Mouse (Mus musculus) MEL (cell line): ENCODE measurements around the gene Zfp146. TPM values are rescaled to one million over a fixed set of nuclear protein-coding genes. Genes with fewer than 3 reads are reported as not detected.
A peak's percentile ranks its signal among the peaks of the same experiment; 100 is the strongest.

Experiments used
- DNase-seq: peaks from one replicate; pipeline ENCODE4 v3.0.0; 2011; ENCODE audit warnings: low read depth, low spot score
- H3K27ac ChIP-seq: 2 replicates; pipeline ENCODE4 v1.5.1; 2012; ENCODE audit warnings: low read depth, mild to moderate bottlenecking, control low read depth, low read length, moderate library complexity; ENCODE audit not compliant: control insufficient read depth
- H3K27me3 ChIP-seq, 2 experiments: fragments of 150-350 bp in 1 of 2; sonication (generic) in 1 of 2; 2 replicates each; pipeline ENCODE4 v1.6.1; 2012; ENCODE audit warnings: low read length in 2 of 2, mild to moderate bottlenecking in 2 of 2, improper control_type of control experiment in 1 of 2, moderate library complexity in 1 of 2; ENCODE audit not compliant: insufficient read depth in 2 of 2, control insufficient read depth in 1 of 2
- H3K36me3 ChIP-seq, 2 experiments: 2 replicates each; pipeline ENCODE4 v1.6.1; 2012 to 2014; ENCODE audit warnings: low read length in 2 of 2, improper control_type of control experiment in 1 of 2, inconsistent platforms in 1 of 2, mild to moderate bottlenecking in 1 of 2; ENCODE audit not compliant: insufficient read depth in 2 of 2, control insufficient read depth in 1 of 2
- H3K4me1 ChIP-seq, 2 experiments: fragments of 150-350 bp in 1 of 2; sonication (generic) in 1 of 2; 2 replicates each; pipeline ENCODE4 v1.6.1; 2012; ENCODE audit warnings: low read length in 2 of 2, improper control_type of control experiment in 1 of 2, mild to moderate bottlenecking in 1 of 2; ENCODE audit not compliant: insufficient read depth in 2 of 2, control insufficient read depth in 1 of 2
- H3K4me3 ChIP-seq, 2 experiments: fragments of 150-350 bp in 1 of 2; sonication (generic) in 1 of 2; 2 replicates each; pipeline ENCODE4 v1.5.1; 2012; ENCODE audit warnings: low read depth in 2 of 2, low read length in 2 of 2, mild to moderate bottlenecking in 2 of 2, moderate library complexity in 2 of 2, control low read depth in 1 of 2, improper control_type of control experiment in 1 of 2; ENCODE audit not compliant: control insufficient read depth in 1 of 2, insufficient read depth in 1 of 2
- H3K79me2 ChIP-seq: 2 replicates; pipeline ENCODE4 v1.6.1; 2012; ENCODE audit warnings: mild to moderate bottlenecking, low read length, moderate library complexity; ENCODE audit not compliant: control insufficient read depth, poor library complexity, insufficient read depth
- H3K9ac ChIP-seq: 2 replicates; pipeline ENCODE4 v1.6.1; 2012; ENCODE audit warnings: low read depth, mild to moderate bottlenecking, control low read depth, low read length, moderate library complexity; ENCODE audit not compliant: control insufficient read depth, poor library complexity, severe bottlenecking
- H3K9me3 ChIP-seq: fragments of 150-350 bp; sonication (generic); replicated peaks from 2 replicates; pipeline ENCODE4 v1.6.1; 2012; ENCODE audit warnings: mild to moderate bottlenecking, low read length, improper control_type of control experiment, moderate library complexity; ENCODE audit not compliant: insufficient read depth
- CHD1 ChIP-seq: IDR thresholded peaks from 2 replicates; pipeline ENCODE4 v1.6.1; 2012; ENCODE audit warnings: low read depth, mild to moderate bottlenecking, inconsistent platforms, low read length, improper control_type of control experiment
- CHD2 ChIP-seq: IDR thresholded peaks from 2 replicates; pipeline ENCODE4 v1.6.1; 2011; ENCODE audit warnings: low read length, improper control_type of control experiment
- CTCF ChIP-seq, 3 experiments: IDR thresholded peaks in 2 of 3; conservative IDR thresholded peaks in 1 of 3; 2 replicates each; pipeline ENCODE4 v1.5.1; 2011 to 2012; ENCODE audit warnings: low read length in 3 of 3, low read depth in 2 of 3, mild to moderate bottlenecking in 2 of 3, improper control_type of control experiment in 1 of 3, inconsistent platforms in 1 of 3, mixed read lengths in 1 of 3, moderate library complexity in 1 of 3; ENCODE audit not compliant: control insufficient read depth in 1 of 3, insufficient read depth in 1 of 3, poor library complexity in 1 of 3, severe bottlenecking in 1 of 3
- E2F4 ChIP-seq: IDR thresholded peaks from 2 replicates; pipeline ENCODE4 v1.6.1; 2011; ENCODE audit warnings: low read depth, low read length, improper control_type of control experiment, borderline replicate concordance
- ELF1 ChIP-seq: IDR thresholded peaks from 2 replicates; pipeline ENCODE4 v1.6.1; 2014; ENCODE audit warnings: low read depth, mild to moderate bottlenecking, inconsistent platforms, low read length, improper control_type of control experiment, moderate library complexity
- EP300 ChIP-seq, 2 experiments: IDR thresholded peaks; 2 replicates each; pipeline ENCODE4 v1.6.1; 2011; ENCODE audit warnings: improper control_type of control experiment in 2 of 2, low read length in 2 of 2, low read depth in 1 of 2, mild to moderate bottlenecking in 1 of 2
- ETS1 ChIP-seq: IDR thresholded peaks from 2 replicates; pipeline ENCODE4 v1.6.1; 2012; ENCODE audit warnings: low read depth, mild to moderate bottlenecking, inconsistent platforms, low read length, improper control_type of control experiment, moderate library complexity
- GABPA ChIP-seq: IDR thresholded peaks from 2 replicates; pipeline ENCODE4 v1.6.1; 2012; ENCODE audit warnings: low read depth, mild to moderate bottlenecking, inconsistent platforms, low read length, improper control_type of control experiment, moderate library complexity
- GATA1 ChIP-seq: IDR thresholded peaks from 2 replicates; pipeline ENCODE4 v1.6.1; 2011; ENCODE audit warnings: low read depth, low read length, improper control_type of control experiment
- HCFC1 ChIP-seq: IDR thresholded peaks from 2 replicates; pipeline ENCODE4 v1.6.1; 2012; ENCODE audit warnings: low read depth, mild to moderate bottlenecking, inconsistent platforms, low read length, improper control_type of control experiment, moderate library complexity
- JUND ChIP-seq: IDR thresholded peaks from 2 replicates; pipeline ENCODE4 v1.6.1; 2011; ENCODE audit warnings: low read depth, mild to moderate bottlenecking, improper control_type of control experiment, low read length
- MAX ChIP-seq: IDR thresholded peaks from 2 replicates; pipeline ENCODE4 v1.6.1; 2011; ENCODE audit warnings: low read length, improper control_type of control experiment
- MAZ ChIP-seq: IDR thresholded peaks from 2 replicates; pipeline ENCODE4 v1.6.1; 2012; ENCODE audit warnings: low read depth, mild to moderate bottlenecking, inconsistent platforms, low read length, improper control_type of control experiment
- MEF2A ChIP-seq: IDR thresholded peaks from 2 replicates; pipeline ENCODE4 v1.6.1; 2014; ENCODE audit warnings: low read depth, mild to moderate bottlenecking, inconsistent platforms, low read length, improper control_type of control experiment; ENCODE audit not compliant: poor library complexity, insufficient replicate concordance, severe bottlenecking; ENCODE audit errors: extremely low read depth
- MXI1 ChIP-seq: IDR thresholded peaks from 2 replicates; pipeline ENCODE4 v1.6.1; 2011; ENCODE audit warnings: mild to moderate bottlenecking, low read depth, low read length, improper control_type of control experiment
- MYB ChIP-seq: IDR thresholded peaks from 2 replicates; pipeline ENCODE4 v1.6.1; 2011; ENCODE audit warnings: mild to moderate bottlenecking, low read depth, low read length, improper control_type of control experiment
- MYC ChIP-seq: IDR thresholded peaks from 2 replicates; pipeline ENCODE4 v1.6.1; 2011; ENCODE audit warnings: low read depth, mild to moderate bottlenecking, low read length, improper control_type of control experiment, moderate library complexity
- POLR2A ChIP-seq, 2 experiments: IDR thresholded peaks; 2 replicates each; pipeline ENCODE4 v1.6.1; 2011 to 2012; ENCODE audit warnings: low read length in 2 of 2, mild to moderate bottlenecking in 2 of 2, control low read depth in 1 of 2, improper control_type of control experiment in 1 of 2, low read depth in 1 of 2, moderate library complexity in 1 of 2; ENCODE audit not compliant: control insufficient read depth in 1 of 2, insufficient read depth in 1 of 2, poor library complexity in 1 of 2
- POLR2AphosphoS2 ChIP-seq: IDR thresholded peaks from 2 replicates; pipeline ENCODE4 v1.6.1; 2011; ENCODE audit warnings: low read length, improper control_type of control experiment
- POLR2AphosphoS5 ChIP-seq: IDR thresholded peaks from 2 replicates; pipeline ENCODE4 v1.6.1; 2012; ENCODE audit warnings: low read depth, borderline replicate concordance, mild to moderate bottlenecking, inconsistent platforms, low read length, moderate library complexity, mixed read lengths
- SIN3A ChIP-seq: IDR thresholded peaks from 2 replicates; pipeline ENCODE4 v1.6.1; 2012; ENCODE audit warnings: low read length, improper control_type of control experiment, inconsistent platforms
- SMC3 ChIP-seq: IDR thresholded peaks from 2 replicates; pipeline ENCODE4 v1.6.1; 2011; ENCODE audit warnings: low read depth, low read length, improper control_type of control experiment
- TAL1 ChIP-seq: IDR thresholded peaks from 2 replicates; pipeline ENCODE4 v1.6.1; 2012; ENCODE audit warnings: mild to moderate bottlenecking, inconsistent platforms, low read length, moderate library complexity, mixed read lengths
- TBP ChIP-seq: IDR thresholded peaks from 2 replicates; pipeline ENCODE4 v1.8.0; 2011; ENCODE audit warnings: low read depth, low read length, improper control_type of control experiment
- TCF12 ChIP-seq: IDR thresholded peaks from 2 replicates; pipeline ENCODE4 v1.6.1; 2014; ENCODE audit warnings: low read depth, mild to moderate bottlenecking, inconsistent platforms, low read length, improper control_type of control experiment, moderate library complexity
- UBTF ChIP-seq: IDR thresholded peaks from 2 replicates; pipeline ENCODE4 v1.6.1; 2012; ENCODE audit warnings: low read depth, mild to moderate bottlenecking, inconsistent platforms, low read length, improper control_type of control experiment, moderate library complexity, borderline replicate concordance; ENCODE audit not compliant: insufficient read depth
- USF2 ChIP-seq, 2 experiments: IDR thresholded peaks; 2 replicates each; pipeline ENCODE4 v1.6.1; 2011 to 2012; ENCODE audit warnings: improper control_type of control experiment in 2 of 2, low read length in 2 of 2, borderline replicate concordance in 1 of 2, inconsistent platforms in 1 of 2, low read depth in 1 of 2, mild to moderate bottlenecking in 1 of 2; ENCODE audit not compliant: insufficient read depth in 1 of 2
- ZC3H11A ChIP-seq: IDR thresholded peaks from 2 replicates; pipeline ENCODE4 v1.6.1; 2012; ENCODE audit warnings: low read depth, mild to moderate bottlenecking, inconsistent platforms, low read length, improper control_type of control experiment
- ZMIZ1 ChIP-seq: IDR thresholded peaks from 2 replicates; pipeline ENCODE4 v1.6.1; 2012; ENCODE audit warnings: low read depth, mild to moderate bottlenecking, inconsistent platforms, low read length, improper control_type of control experiment, moderate library complexity
- ZNF384 ChIP-seq: IDR thresholded peaks from 2 replicates; pipeline ENCODE4 v1.6.1; 2012; ENCODE audit warnings: low read depth, mild to moderate bottlenecking, inconsistent platforms, low read length, improper control_type of control experiment
- polyA plus RNA-seq, 2 experiments: library from polyadenylated mRNA; stranded (reverse) in 1 of 2; unstranded in 1 of 2; fragments of >175 nt in 1 of 2; fragments of >200 nt in 1 of 2; gene quantifications; 2 replicates each; pipeline versions ENCODE4 v1.2.1 to v1.2.4; 2012; ENCODE audit warnings: low replicate concordance in 2 of 2, low read depth in 1 of 2; ENCODE audit not compliant: insufficient read length in 2 of 2, insufficient read depth in 1 of 2, missing spikeins in 1 of 2
- total RNA-seq: library from RNA; depleted of rRNA; stranded (reverse); fragments of 300-350 nt; gene quantifications from 2 replicates; pipeline ENCODE4 v1.2.3, GENCODE M21; 2012

Gene Zfp146
- total and polyA plus RNA-seq, 3 experiments: 35.5 to 38.9 TPM; not detected in 1

DNA sequence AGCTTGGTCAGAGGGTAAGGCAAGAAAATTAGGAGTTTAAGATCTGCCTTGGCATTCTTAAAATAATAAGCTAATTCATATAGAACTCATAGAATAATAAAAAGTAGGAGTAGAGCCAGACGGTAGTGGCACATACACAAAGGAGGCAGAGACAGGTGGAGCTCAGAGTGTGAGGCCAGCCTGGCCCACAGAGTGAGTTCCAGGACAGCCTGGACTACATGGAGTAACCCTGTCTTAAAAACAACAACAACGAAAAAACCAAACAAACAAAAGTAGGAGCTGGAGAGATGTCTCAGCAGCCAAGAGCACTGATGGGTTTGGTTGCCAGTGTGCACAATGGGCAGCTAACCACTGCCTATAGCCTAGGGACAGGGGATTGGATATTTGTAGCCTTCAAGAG, 47.7 kb upstream of the Zfp146 start:
- DNase-seq: no peak
- Histone ChIP-seq H3K36me3 (peaks cover 0 to 1% of the 10 kb centered on the region in 2 experiments; a peak in 1 of 4 replicates), H3K79me2 (no peaks in the 10 kb centered on the region), H3K4me1 (no peaks in the 10 kb centered on the region; a peak in 1 of 4 replicates), H3K9ac (no peak overlapping the region), H3K27ac (no peak overlapping the region), H3K4me3 (no peak overlapping the region), H3K27me3 (no peaks in the 10 kb centered on the region), H3K9me3 (no peaks in the 10 kb centered on the region)
- TF ChIP-seq ELF1 (no peak), USF2 (IDR thresholded peaks at IDR 0.05; ENCODE audit: borderline replicate concordance in 1 of 2, insufficient read depth in 1 of 2, low read depth in 1 of 2, low read length in 2 of 2) (no peak), SMC3 (no peak), POLR2AphosphoS2 (no peak), ZC3H11A (no peak), POLR2AphosphoS5 (no peak), JUND (no peak), EP300 (IDR thresholded peaks at IDR 0.05; ENCODE audit: low read depth in 1 of 2, low read length in 2 of 2) (no peak), GABPA (no peak), TCF12 (no peak), MYB (no peak), ZMIZ1 (no peak), SIN3A (no peak), TAL1 (no peak), CTCF (IDR thresholded peaks at IDR 0.05 in 2 of 3, conservative IDR thresholded peaks at IDR 0.05 in 1 of 3; ENCODE audit: control insufficient read depth in 1 of 3, insufficient read depth in 1 of 3, low read depth in 2 of 3, low read length in 3 of 3, poor library complexity in 1 of 3, severe bottlenecking in 1 of 3) (no peak), E2F4 (no peak)

DNA sequence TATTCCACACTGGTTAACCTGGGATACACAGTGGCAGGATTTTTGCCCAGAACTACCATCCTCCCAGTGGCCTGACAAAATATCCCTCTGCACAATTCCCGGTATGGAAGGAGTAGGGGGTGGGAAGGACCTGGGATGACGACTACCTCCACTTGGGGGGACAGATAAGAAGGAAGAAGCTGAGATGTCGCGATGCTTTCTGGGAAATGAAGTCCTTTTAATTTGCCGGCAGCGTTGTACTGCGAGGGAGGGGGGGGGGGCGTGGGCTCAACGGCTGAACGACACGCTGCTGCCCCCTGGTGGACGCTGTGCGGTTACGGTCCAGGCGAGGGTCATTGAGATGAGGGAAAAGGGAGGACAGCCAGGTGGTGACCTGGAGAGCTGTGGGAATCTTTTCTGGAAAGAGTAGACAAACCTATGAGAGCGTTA, 47.2 kb upstream of the Zfp146 start:
- H3K9ac ChIP-seq: peak overlapping the region; percentile 59
- H3K4me1 ChIP-seq: no peaks in the 10 kb centered on the region; a peak in 1 of 4 replicates
- peak overlapping the region in 1 of 2 experiments; percentile 54; a peak in 2 of 4 replicates for H3K4me3 ChIP-seq
- H3K79me2 ChIP-seq: no peaks in the 10 kb centered on the region
- H3K36me3 ChIP-seq: no peaks in the 10 kb centered on the region
- no peak overlapping the region for H3K27ac ChIP-seq
- no peaks in the 10 kb centered on the region for H3K9me3 ChIP-seq
- H3K27me3 ChIP-seq: no peaks in the 10 kb centered on the region
- peak; percentile 82 for DNase-seq
- TF ChIP-seq POLR2A (IDR thresholded peaks at IDR 0.05; ENCODE audit: control insufficient read depth in 1 of 2, insufficient read depth in 1 of 2, low read depth in 1 of 2, low read length in 2 of 2, poor library complexity in 1 of 2): no peak
- TF ChIP-seq POLR2AphosphoS5: no peak
- TF ChIP-seq ZC3H11A: 0 out of 2 replicates have a peak, but pooled peaks have one; percentile 8
- TF ChIP-seq TBP: no peak
- 0 out of 2 replicates have a peak, but pooled peaks have one; percentile 26 for TF ChIP-seq GATA1
- no peak for TF ChIP-seq JUND
- peak; percentile 57 for TF ChIP-seq SMC3
- no peak for TF ChIP-seq TAL1
- 0 out of 2 replicates have a peak, but pooled peaks have one; percentile 6 for TF ChIP-seq ZNF384
- TF ChIP-seq CHD2: no peak
- TF ChIP-seq USF2 (IDR thresholded peaks at IDR 0.05; ENCODE audit: borderline replicate concordance in 1 of 2, insufficient read depth in 1 of 2, low read depth in 1 of 2, low read length in 2 of 2): no peak
- TF ChIP-seq MYC: no peak
- TF ChIP-seq MEF2A: no peak
- no peak for TF ChIP-seq CHD1
- no peak for TF ChIP-seq MYB
- TF ChIP-seq MAZ: peak; percentile 62; the same call in 1 of the 2 replicates
- peak; percentile 43 to 64 (median 58); a peak in 5 of 6 replicates for TF ChIP-seq CTCF (IDR thresholded peaks at IDR 0.05 in 2 of 3, conservative IDR thresholded peaks at IDR 0.05 in 1 of 3; ENCODE audit: control insufficient read depth in 1 of 3, insufficient read depth in 1 of 3, low read depth in 2 of 3, low read length in 3 of 3, poor library complexity in 1 of 3, severe bottlenecking in 1 of 3)
- TF ChIP-seq ETS1: no peak
- no peak for TF ChIP-seq UBTF
- peak; percentile 85 for TF ChIP-seq HCFC1
- TF ChIP-seq MAX: no peak
- TF ChIP-seq MXI1: 0 out of 2 replicates have a peak, but pooled peaks have one; percentile 18
- no peak for TF ChIP-seq EP300 (IDR thresholded peaks at IDR 0.05; ENCODE audit: low read depth in 1 of 2, low read length in 2 of 2)
